Mouse (Mus musculus) limb, embryonic 12.5 days (tissue): ENCODE results near the gene Cd300lg. TPM values are rescaled to one million over a fixed set of nuclear protein-coding genes. Genes with fewer than 3 reads are reported as not detected.

ENCODE experiments used
- ATAC-seq: fragments of 200-750 bp; cut with Nextera tagmentation; 2 replicates; pipeline ENCODE4 v1.8.0; 2017; ENCODE audit warnings: low read depth, moderate TSS enrichment; ENCODE audit not compliant: insufficient number of reproducible peaks, insufficient read depth, low FRiP score, low TSS enrichment
- H3K27ac ChIP-seq: fragments of 300-500 bp; sonication (generic); 2 replicates; pipeline ENCODE4 v1.5.1; 2016; ENCODE audit warnings: mild to moderate bottlenecking, moderate library complexity
- H3K27me3 ChIP-seq: fragments of 300-500 bp; sonication (generic); 2 replicates; pipeline ENCODE4 v1.6.1; 2016; ENCODE audit warnings: mild to moderate bottlenecking, moderate library complexity
- H3K36me3 ChIP-seq: fragments of 300-500 bp; sonication (generic); 2 replicates; pipeline ENCODE4 v1.6.1; 2016; ENCODE audit warnings: mild to moderate bottlenecking, moderate library complexity
- H3K4me1 ChIP-seq: fragments of 300-500 bp; sonication (generic); replicated peaks from 2 replicates; pipeline ENCODE4 v1.6.1; 2016
- H3K4me2 ChIP-seq: fragments of 300-500 bp; sonication (generic); 2 replicates; pipeline ENCODE4 v1.6.1; 2016; ENCODE audit warnings: mild to moderate bottlenecking, moderate library complexity
- H3K4me3 ChIP-seq: fragments of 300-500 bp; sonication (generic); replicated peaks from 2 replicates; pipeline ENCODE4 v1.5.1; 2016; ENCODE audit warnings: mild to moderate bottlenecking
- H3K9ac ChIP-seq: fragments of 300-500 bp; sonication (generic); replicated peaks from 2 replicates; pipeline ENCODE4 v1.6.1; 2016; ENCODE audit warnings: mild to moderate bottlenecking, moderate library complexity
- H3K9me3 ChIP-seq: fragments of 300-500 bp; sonication (generic); 2 replicates; pipeline ENCODE4 v1.6.1; 2016; ENCODE audit warnings: mild to moderate bottlenecking, moderate library complexity
- WGBS: fragments of 180-500 bp; shearing (Covaris S2); methylation state at CpG from one replicate; pipeline ENCODE4 v1.1.7; 2016; 5-methylcytosine and 5-hydroxymethylcytosine counted together
- polyA plus RNA-seq: library from polyadenylated mRNA; unstranded; fragments of >200 nt; fragmentation: Nextera tagmentation; extraction: Ambion mirVana; gene quantifications from 2 replicates; pipeline ENCODE4 v1.2.1, GENCODE M21; 2016

The Cd300lg gene
- polyA plus RNA-seq, 1 experiment from 2014 or later, result 0.70 TPM

- Histone ChIP-seq H3K4me3 (peak overlapping the region; percentile 60), H3K9ac (no peak overlapping the region; the same call in 1 of the 2 replicates), H3K27ac (no peak overlapping the region), H3K4me2 (peak overlapping the region; percentile 90), H3K27me3 (no peaks in the 10 kb centered on the region), H3K36me3 (peaks cover 21% of the 10 kb centered on the region), H3K9me3 (no peaks in the 10 kb centered on the region), H3K4me1 (peaks cover 21% of the 10 kb centered on the region)
- no peak for ATAC-seq
- 34% methylated on average over 7 of the region's 7 CpGs for WGBS
Measured at GRCm38 (mm10) chr11:102025354-102025753, 16.0 kb upstream of the Cd300lg start.

DNA sequence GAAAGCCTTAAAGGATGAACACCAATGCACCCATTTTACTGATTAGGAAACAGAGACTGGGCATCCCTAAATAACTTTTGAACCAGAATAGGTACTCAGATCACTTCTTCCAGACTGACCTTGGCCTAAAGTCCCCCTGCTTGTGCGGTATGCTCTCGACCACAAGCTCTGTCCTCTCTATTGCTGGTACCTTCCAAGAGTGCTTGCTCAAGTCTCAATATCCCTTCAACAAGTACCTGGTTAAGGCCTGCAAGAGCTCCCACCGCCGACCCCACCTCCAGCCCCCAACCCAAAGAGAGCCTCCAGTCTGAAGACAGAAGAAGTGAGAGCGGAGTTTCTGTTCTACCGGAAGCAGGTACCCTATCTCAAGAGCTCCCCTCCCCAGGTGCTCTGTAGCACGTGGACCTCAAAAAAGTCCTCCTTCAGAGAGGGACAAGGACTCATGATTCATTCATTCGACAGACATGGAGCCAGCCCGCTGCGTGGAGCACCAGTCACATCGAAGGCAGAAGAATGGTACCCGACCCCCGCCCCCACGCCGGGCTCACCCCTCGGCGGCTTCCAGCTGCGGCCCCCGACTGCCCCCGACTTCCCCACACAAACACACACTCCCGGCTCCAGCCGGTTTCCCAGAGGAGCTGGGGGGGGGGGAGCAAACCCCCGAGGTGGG, 15.2 kb upstream of the Cd300lg start:
- Histone ChIP-seq H3K4me2 (peak overlapping the region; percentile 90), H3K27me3 (no peaks in the 10 kb centered on the region), H3K9ac (peak overlapping the region; percentile 74), H3K4me3 (peak overlapping the region; percentile 60), H3K27ac (peak overlapping the region; percentile 66), H3K36me3 (peaks cover 21% of the 10 kb centered on the region), H3K4me1 (peaks cover 21% of the 10 kb centered on the region), H3K9me3 (no peaks in the 10 kb centered on the region)
- 2% methylated on average over 23 of the region's 23 CpGs for WGBS
- no peak for ATAC-seq

GRCm38 (mm10) chr11:102026694-102027360, 14.5 kb upstream of the Cd300lg start:
- H3K4me2 ChIP-seq, result peak overlapping the region; percentile 90
- H3K4me1 ChIP-seq, result peaks cover 21% of the 10 kb centered on the region
- WGBS, result under 1% methylated on average over 50 of the region's 73 CpGs
- ATAC-seq, result peak; percentile 87
- peaks cover 17% of the 10 kb centered on the region for H3K36me3 ChIP-seq
- H3K27me3 ChIP-seq, result no peaks in the 10 kb centered on the region
- H3K9ac ChIP-seq, result peak overlapping the region; percentile 74
- no peaks in the 10 kb centered on the region for H3K9me3 ChIP-seq
- peak overlapping the region; percentile 60 for H3K4me3 ChIP-seq
- peak overlapping the region; percentile 66 for H3K27ac ChIP-seq

- H3K4me1 ChIP-seq, result peaks cover 21% of the 10 kb centered on the region
- no peak for ATAC-seq
- H3K27ac ChIP-seq, result peak overlapping the region; percentile 66
- no peaks in the 10 kb centered on the region for H3K27me3 ChIP-seq
- H3K9ac ChIP-seq, result peak overlapping the region; percentile 74
- no peaks in the 10 kb centered on the region for H3K9me3 ChIP-seq
- H3K4me2 ChIP-seq, result peak overlapping the region; percentile 90
- peaks cover 11% of the 10 kb centered on the region for H3K36me3 ChIP-seq
- peak overlapping the region; percentile 60 for H3K4me3 ChIP-seq
- 4% methylated on average over 12 of the region's 12 CpGs for WGBS
Measured at GRCm38 (mm10) chr11:102027361-102028017, 13.8 kb upstream of the Cd300lg start.

DNA sequence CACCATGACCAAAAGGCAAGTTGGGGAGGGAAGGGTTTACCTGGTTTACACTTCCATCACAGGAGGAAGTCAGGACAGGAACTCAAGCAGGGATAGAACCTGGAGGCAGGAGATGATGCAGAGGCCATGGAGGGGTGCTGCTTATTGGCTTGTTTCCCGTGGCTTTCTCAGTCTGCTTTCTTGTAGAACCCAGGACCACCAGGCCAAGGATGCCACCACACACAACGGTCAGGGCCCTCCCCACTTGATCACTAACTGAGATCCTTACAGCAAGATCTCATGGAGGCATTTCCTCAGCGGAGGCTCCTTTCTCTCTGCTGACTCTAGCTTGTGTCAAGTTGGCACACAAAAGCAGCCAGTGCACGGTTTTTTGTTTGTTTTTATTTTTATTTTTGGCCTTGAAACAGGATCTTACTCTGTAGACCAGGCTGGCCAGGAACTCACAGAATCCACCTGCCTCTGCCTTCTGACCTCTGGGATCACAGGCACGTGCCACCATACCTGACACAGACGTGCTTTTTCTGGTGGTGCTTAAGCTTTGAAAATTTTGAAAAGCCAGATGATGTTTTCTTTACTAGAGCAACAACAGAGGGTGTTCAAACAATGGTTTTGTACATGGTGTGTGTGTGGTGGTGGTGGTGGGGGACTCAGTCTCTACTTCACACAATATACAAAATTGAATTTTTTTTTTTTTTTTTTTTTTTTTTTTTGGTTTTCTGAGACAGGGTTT, 13.1 kb upstream of the Cd300lg start, which contains the start of gene Mpp3:
Gene Mpp3, minus strand, starts transcription at position 375 of the 730 bp plus-strand sequence.
- Histone ChIP-seq H3K4me2 (peak within 1 kb of the TSS; percentile 90), H3K27me3 (no peaks in the 10 kb centered on the region), H3K9me3 (no peaks in the 10 kb centered on the region), H3K9ac (peak within 1 kb of the TSS; percentile 74), H3K36me3 (peaks cover 5% of the 10 kb centered on the region; the same call in 1 of the 2 replicates), H3K4me3 (peak within 1 kb of the TSS; percentile 60), H3K27ac (peak within 1 kb of the TSS; percentile 66), H3K4me1 (peaks cover 21% of the 10 kb centered on the region)
- 76% methylated on average over 6 of the region's 6 CpGs for WGBS
- ATAC-seq, result no peak

- ATAC-seq, result no peak
- Histone ChIP-seq H3K9me3 (no peaks in the 10 kb centered on the region), H3K4me3 (no peak overlapping the region), H3K27ac (no peak overlapping the region), H3K36me3 (no peaks in the 10 kb centered on the region), H3K4me1 (peaks cover 21% of the 10 kb centered on the region), H3K9ac (no peak overlapping the region), H3K27me3 (no peaks in the 10 kb centered on the region), H3K4me2 (no peak overlapping the region)
- WGBS, result 88% methylated on average over 4 of the region's 4 CpGs
Measured at GRCm38 (mm10) chr11:102029304-102029703, 12.0 kb upstream of the Cd300lg start.

- no peak overlapping the region for H3K4me2 ChIP-seq
Measured at GRCm38 (mm10) chr11:102029966-102030365, 11.3 kb upstream of the Cd300lg start.

DNA sequence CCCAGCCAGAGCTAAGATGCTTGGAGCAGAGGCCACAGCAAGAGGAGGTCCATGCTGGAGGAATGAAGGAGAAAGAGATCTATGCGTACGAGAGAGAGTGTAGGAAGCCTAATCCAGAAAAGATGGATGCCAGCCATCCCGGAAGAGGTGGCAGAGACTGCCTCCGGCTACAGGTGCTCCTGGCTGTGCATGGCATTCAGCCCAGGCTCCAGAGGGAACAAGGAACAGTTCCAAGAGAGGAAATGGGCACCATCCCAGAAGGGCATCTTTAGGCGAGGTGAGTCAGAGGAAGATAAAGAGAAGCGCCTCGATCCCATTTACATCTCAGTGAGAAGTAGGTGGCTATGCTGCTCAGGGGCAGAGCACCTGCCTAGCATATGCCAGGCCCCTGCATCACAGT, 10.2 kb upstream of the Cd300lg start:
- no peak overlapping the region for H3K4me2 ChIP-seq
- no peaks in the 10 kb centered on the region for H3K36me3 ChIP-seq
- no peak overlapping the region for H3K9ac ChIP-seq
- no peak overlapping the region for H3K4me3 ChIP-seq
- H3K4me1 ChIP-seq, result peaks cover 10% of the 10 kb centered on the region
- H3K27me3 ChIP-seq, result no peaks in the 10 kb centered on the region
- ATAC-seq, result no peak
- no peaks in the 10 kb centered on the region for H3K9me3 ChIP-seq
- WGBS, result 83% methylated on average over 7 of the region's 7 CpGs
- H3K27ac ChIP-seq, result no peak overlapping the region

More at GRCm38 (mm10) chr11:102029966-102030365, 11.3 kb upstream of the Cd300lg start:
- Histone ChIP-seq H3K27me3 (no peaks in the 10 kb centered on the region), H3K36me3 (no peaks in the 10 kb centered on the region), H3K4me3 (no peak overlapping the region), H3K9ac (no peak overlapping the region), H3K27ac (no peak overlapping the region), H3K9me3 (no peaks in the 10 kb centered on the region), H3K4me1 (peaks cover 21% of the 10 kb centered on the region)
- WGBS, result 43% methylated on average over 7 of the region's 7 CpGs
- ATAC-seq, result no peak

- H3K4me1 ChIP-seq, result no peaks in the 10 kb centered on the region
- H3K4me3 ChIP-seq, result no peak overlapping the region
- H3K9ac ChIP-seq, result no peak overlapping the region
- H3K4me2 ChIP-seq, result no peak overlapping the region
- ATAC-seq, result no peak
- WGBS, result 86% methylated on average over 12 of the region's 12 CpGs
- no peaks in the 10 kb centered on the region for H3K9me3 ChIP-seq
- no peaks in the 10 kb centered on the region for H3K36me3 ChIP-seq
- H3K27ac ChIP-seq, result no peak overlapping the region
- H3K27me3 ChIP-seq, result no peaks in the 10 kb centered on the region
Measured at GRCm38 (mm10) chr11:102033055-102033591, 8.2 kb upstream of the Cd300lg start.

DNA sequence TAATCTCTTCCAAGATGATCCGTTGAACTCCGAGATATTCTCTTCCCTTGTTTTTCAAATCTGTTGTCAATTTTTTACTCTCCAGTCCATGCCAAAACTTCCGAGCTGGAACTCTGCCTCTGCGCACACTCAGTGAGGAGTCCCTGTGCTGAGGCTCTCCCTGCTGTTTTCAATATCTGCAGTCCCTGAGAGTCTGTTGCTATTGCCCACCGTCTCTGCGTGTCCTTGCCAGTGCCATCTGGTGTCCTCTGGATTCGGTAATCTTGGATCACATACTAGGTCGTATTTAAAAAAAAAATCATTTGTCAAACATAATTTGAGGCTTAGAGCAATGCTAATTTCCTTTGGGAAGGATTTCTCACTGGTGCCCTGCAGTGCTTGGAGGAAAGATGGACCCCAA, 6.4 kb upstream of the Cd300lg start:
- Histone ChIP-seq H3K4me3 (no peak overlapping the region), H3K36me3 (no peaks in the 10 kb centered on the region), H3K4me1 (no peaks in the 10 kb centered on the region), H3K27me3 (no peaks in the 10 kb centered on the region), H3K27ac (no peak overlapping the region), H3K9me3 (no peaks in the 10 kb centered on the region), H3K4me2 (no peak overlapping the region), H3K9ac (no peak overlapping the region)
- ATAC-seq, result no peak
- 72% methylated on average over 8 of the region's 8 CpGs for WGBS
